Mouse (Mus musculus) kidney, embryonic 14.5 days (tissue): ENCODE data around the gene Dydc2. TPM values are rescaled to one million over a fixed set of nuclear protein-coding genes. Genes with fewer than 3 reads are reported as not detected.

Experiments
- ATAC-seq: fragments of 200-750 bp; cut with Nextera tagmentation; 2 replicates; pipeline ENCODE4 v1.8.0; 2017; ENCODE audit warnings: moderate number of reproducible peaks, mild to moderate bottlenecking, moderate TSS enrichment, moderate library complexity; ENCODE audit not compliant: low FRiP score, low TSS enrichment
- H3K27ac ChIP-seq: fragments of 300-500 bp; sonication (generic); 2 replicates; pipeline ENCODE4 v1.5.1; 2014; ENCODE audit warnings: low read depth, mild to moderate bottlenecking, low read length, moderate library complexity, mixed read lengths
- H3K27me3 ChIP-seq: fragments of 300-500 bp; sonication (generic); 2 replicates; pipeline ENCODE4 v1.6.1; 2014; ENCODE audit warnings: mild to moderate bottlenecking, low read length; ENCODE audit not compliant: control insufficient read depth, insufficient read depth
- H3K36me3 ChIP-seq: fragments of 300-500 bp; sonication (generic); 2 replicates; pipeline ENCODE4 v1.6.1; 2014; ENCODE audit warnings: low read length, mixed read lengths; ENCODE audit not compliant: control insufficient read depth, insufficient read depth
- H3K4me1 ChIP-seq: fragments of 300-500 bp; sonication (generic); 2 replicates; pipeline ENCODE4 v1.6.1; 2014; ENCODE audit warnings: low read length, mixed read lengths; ENCODE audit not compliant: control insufficient read depth, insufficient read depth
- H3K4me2 ChIP-seq: fragments of 300-500 bp; sonication (generic); replicated peaks from 2 replicates; pipeline ENCODE4 v1.6.1; 2014; ENCODE audit warnings: low read depth, mild to moderate bottlenecking, low read length
- H3K4me3 ChIP-seq: fragments of 300-500 bp; sonication (generic); 2 replicates; pipeline ENCODE4 v1.5.1; 2014; ENCODE audit warnings: mild to moderate bottlenecking, low read length
- H3K9ac ChIP-seq: fragments of 300-500 bp; sonication (generic); 2 replicates; pipeline ENCODE4 v1.6.1; 2014; ENCODE audit warnings: low read depth, mild to moderate bottlenecking, low read length, moderate library complexity
- H3K9me3 ChIP-seq: fragments of 300-500 bp; sonication (generic); 2 replicates; pipeline ENCODE4 v1.6.1; 2016; ENCODE audit warnings: low read length; ENCODE audit not compliant: control insufficient read depth
- WGBS: fragments of 180-500 bp; shearing (Covaris S2); extraction: QIAGEN DNeasy Blood & Tissue Kit; methylation state at CpG from one replicate; pipeline ENCODE4 v1.1.7; 2014; 5-methylcytosine and 5-hydroxymethylcytosine counted together
- polyA plus RNA-seq: library from polyadenylated mRNA; unstranded; fragments of >200 nt; fragmentation: Nextera tagmentation; extraction: Ambion mirVana; gene quantifications from 2 replicates; pipeline ENCODE4 v1.2.1, GENCODE M21; 2014

The Dydc2 gene
- polyA plus RNA-seq, 1 experiment from 2014 or later: not detected

DNA sequence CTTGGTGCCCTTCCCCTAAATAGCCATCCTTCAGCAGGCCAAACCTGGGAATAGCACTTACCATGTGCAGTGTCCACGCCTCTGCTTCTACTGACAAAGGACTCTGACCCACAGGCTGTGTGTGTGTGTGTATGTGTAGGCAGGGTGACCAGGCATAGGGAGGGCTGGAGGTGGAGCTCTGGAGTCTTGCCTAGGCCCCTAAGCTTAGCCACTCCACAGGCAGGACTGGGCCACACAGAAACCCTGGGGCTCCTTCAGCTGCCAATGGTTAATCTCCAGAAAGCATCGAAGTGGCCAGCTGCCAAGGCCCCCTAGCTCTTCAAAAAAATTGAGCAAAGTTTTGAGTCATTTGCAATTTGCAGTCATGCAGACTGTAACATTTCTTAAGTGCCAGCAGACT, 60.9 kb downstream of the Dydc2 start:
- Histone ChIP-seq H3K9ac (no peak overlapping the region), H3K27ac (peak overlapping the region; percentile 78), H3K9me3 (no peaks in the 10 kb centered on the region), H3K4me3 (no peak overlapping the region), H3K27me3 (no peaks in the 10 kb centered on the region), H3K4me1 (peaks cover 36% of the 10 kb centered on the region), H3K4me2 (peak overlapping the region; percentile 6; the same call in 1 of the 2 replicates), H3K36me3 (no peaks in the 10 kb centered on the region)
- peak; percentile 63 for ATAC-seq
- 42% methylated on average over 2 of the region's 2 CpGs for WGBS

DNA sequence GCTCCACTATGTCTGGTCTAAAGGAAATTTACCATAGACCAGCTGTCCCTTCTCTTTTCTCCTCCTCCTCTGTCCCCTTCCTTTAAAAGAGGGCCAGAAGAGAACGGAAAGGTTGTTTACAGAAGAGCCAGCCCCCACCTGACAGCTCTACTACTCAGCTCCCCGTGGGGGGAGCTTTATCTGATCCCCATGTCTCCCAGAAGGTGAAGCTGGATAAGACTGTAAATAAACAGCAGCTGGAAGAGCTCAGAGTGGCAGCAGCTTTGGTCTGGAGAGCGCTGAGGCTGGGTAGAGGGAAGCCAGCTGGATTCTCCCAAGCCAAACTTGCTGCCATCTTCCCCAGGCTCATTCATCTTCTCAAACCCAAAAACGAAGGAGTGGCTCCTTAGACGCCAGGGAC, 61.4 kb downstream of the Dydc2 start:
- peak; percentile 76 for ATAC-seq
- Histone ChIP-seq H3K27ac (peak overlapping the region; percentile 78), H3K36me3 (no peaks in the 10 kb centered on the region), H3K4me2 (peak overlapping the region; percentile 6; the same call in 1 of the 2 replicates), H3K9ac (no peak overlapping the region), H3K27me3 (no peaks in the 10 kb centered on the region), H3K9me3 (no peaks in the 10 kb centered on the region), H3K4me3 (no peak overlapping the region), H3K4me1 (peaks cover 36% of the 10 kb centered on the region)
- WGBS: 17% methylated on average over 5 of the region's 5 CpGs

DNA sequence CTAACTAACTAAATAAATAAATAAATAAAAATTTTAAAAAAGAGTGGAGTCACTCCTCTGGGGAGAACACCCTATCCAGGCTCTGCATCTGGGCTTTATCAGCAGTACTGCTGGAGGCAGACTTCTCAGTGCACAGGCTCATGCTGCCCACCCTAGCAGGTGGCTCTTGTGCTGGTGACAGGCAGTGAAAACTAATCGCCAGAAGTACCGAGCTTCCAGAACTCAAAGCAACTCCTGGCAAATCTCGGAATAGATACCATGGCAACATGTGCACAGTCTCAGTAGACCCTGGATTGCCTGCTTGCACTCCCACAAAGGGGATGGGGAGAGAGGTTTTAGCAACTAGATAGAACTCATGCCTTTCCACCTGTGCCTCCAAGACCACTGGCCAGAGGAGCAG, 62.1 kb downstream of the Dydc2 start:
- no peaks in the 10 kb centered on the region for H3K27me3 ChIP-seq
- no peaks in the 10 kb centered on the region for H3K36me3 ChIP-seq
- no peak overlapping the region for H3K4me3 ChIP-seq
- ATAC-seq: peak; percentile 65
- no peaks in the 10 kb centered on the region for H3K9me3 ChIP-seq
- H3K27ac ChIP-seq: peak overlapping the region; percentile 78; the same call in 1 of the 2 replicates
- no peak overlapping the region; the same call in 1 of the 2 replicates for H3K4me2 ChIP-seq
- 23% methylated on average over 3 of the region's 3 CpGs for WGBS
- H3K4me1 ChIP-seq: peaks cover 36% of the 10 kb centered on the region
- H3K9ac ChIP-seq: no peak overlapping the region

DNA sequence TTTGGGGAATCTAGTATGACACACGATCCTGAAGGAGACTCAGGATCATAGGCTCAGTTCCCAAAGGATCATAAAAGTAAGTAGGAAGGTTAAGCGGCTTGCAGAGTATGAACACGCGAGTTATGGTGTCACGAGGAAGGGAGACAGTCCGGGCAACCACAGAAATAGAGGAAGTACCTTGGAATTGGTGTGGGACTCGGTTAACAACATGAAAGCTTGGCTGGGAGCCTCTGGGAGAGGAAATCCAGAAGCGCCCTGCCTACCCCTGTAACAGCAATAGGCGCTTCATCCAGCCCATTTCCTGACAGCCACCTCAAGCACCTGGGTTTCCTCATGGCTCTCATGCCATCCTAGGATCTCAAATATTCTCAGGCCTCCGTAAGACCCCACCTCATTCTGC, 62.7 kb downstream of the Dydc2 start:
- WGBS: 74% methylated on average over 10 of the region's 10 CpGs
- ATAC-seq: no peak
- no peaks in the 10 kb centered on the region for H3K27me3 ChIP-seq
- peak overlapping the region; percentile 42; the same call in 1 of the 2 replicates for H3K27ac ChIP-seq
- H3K36me3 ChIP-seq: no peaks in the 10 kb centered on the region
- H3K9ac ChIP-seq: no peak overlapping the region
- peaks cover 36% of the 10 kb centered on the region for H3K4me1 ChIP-seq
- no peak overlapping the region; the same call in 1 of the 2 replicates for H3K4me2 ChIP-seq
- H3K4me3 ChIP-seq: no peak overlapping the region
- no peaks in the 10 kb centered on the region for H3K9me3 ChIP-seq

DNA sequence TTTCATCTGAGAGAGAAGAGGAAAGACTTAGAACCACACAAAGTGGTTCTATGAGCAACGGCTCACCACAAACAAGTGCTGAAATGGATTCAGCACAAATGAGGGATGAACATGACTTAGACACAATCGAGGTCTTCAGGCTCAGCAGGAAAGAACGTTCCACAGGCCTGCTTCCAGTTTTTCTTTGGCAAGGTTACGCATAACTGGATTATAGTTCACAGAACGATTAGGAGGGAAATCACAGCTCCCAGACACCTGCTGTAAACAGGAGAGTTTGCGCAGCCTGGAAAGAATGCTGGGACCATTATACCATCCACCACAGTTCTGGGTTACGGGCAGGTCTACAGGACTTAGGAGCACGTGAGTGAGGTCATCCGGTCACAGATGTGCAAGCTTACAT, 63.3 kb downstream of the Dydc2 start:
- no peak overlapping the region for H3K9ac ChIP-seq
- no peak overlapping the region for H3K4me3 ChIP-seq
- WGBS: 83% methylated on average over 9 of the region's 9 CpGs
- H3K27me3 ChIP-seq: no peaks in the 10 kb centered on the region
- H3K36me3 ChIP-seq: 0 out of 2 replicates have a peak, but pooled peaks cover 5% of the 10 kb centered on the region
- no peak overlapping the region; the same call in 1 of the 2 replicates for H3K27ac ChIP-seq
- H3K9me3 ChIP-seq: no peaks in the 10 kb centered on the region
- H3K4me1 ChIP-seq: peaks cover 36% of the 10 kb centered on the region
- no peak for ATAC-seq
- no peak overlapping the region for H3K4me2 ChIP-seq

DNA sequence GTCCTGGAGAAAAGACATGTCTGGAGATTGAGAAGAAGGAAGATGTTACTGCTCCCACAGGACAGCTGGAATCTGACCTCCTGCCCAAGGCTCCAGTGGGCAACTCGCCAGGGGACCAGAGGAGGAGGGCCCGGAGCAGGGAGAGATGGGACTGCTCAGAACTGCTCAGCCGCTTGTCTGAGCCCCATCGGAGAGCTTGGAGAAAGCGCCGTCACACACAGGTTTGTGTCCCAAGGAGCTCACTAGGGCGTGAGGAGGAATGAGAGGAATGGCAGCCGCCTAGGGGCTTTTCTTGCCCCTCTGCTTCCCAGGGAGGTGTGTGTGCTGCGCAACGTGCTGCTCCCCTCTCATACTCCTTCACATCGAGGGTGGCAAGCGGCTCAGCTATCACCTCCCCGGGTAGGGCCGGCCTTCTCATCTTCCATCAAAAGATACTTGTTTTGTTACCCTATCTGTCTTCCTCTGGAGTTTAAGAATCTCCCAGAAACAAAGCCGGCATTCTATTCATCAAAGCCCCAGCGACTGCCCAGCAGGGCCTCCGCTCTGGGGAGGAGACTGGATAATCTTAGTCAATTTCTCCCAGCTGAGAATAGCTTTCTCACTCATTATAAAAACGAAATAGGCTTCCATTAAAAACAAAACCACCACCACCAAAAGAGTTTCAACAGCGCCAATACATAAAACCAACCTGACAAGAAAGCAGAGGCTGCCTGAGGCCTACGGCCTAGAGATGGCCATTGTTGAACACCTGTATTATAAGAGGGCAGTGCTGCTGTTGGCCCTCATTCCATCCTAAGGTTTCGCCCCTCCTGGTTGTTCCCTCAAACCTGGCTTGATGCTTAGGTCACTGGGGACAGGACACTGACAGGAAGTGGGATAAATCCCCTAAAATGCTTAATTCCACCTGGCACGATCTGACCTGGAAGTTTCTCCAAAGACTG, 64.5 kb downstream of the Dydc2 start:
- peak overlapping the region; percentile 35 for H3K4me2 ChIP-seq
- peak overlapping the region; percentile 16; the same call in 1 of the 2 replicates for H3K4me3 ChIP-seq
- H3K27me3 ChIP-seq: no peaks in the 10 kb centered on the region
- ATAC-seq: peak; percentile 33; the same call in 1 of the 2 replicates
- H3K4me1 ChIP-seq: peaks cover 36% of the 10 kb centered on the region
- 0 out of 2 replicates have a peak, but pooled peaks cover 5% of the 10 kb centered on the region for H3K36me3 ChIP-seq
- 20% methylated on average over 22 of the region's 22 CpGs for WGBS
- H3K27ac ChIP-seq: peak overlapping the region; percentile 83
- H3K9ac ChIP-seq: peak overlapping the region; percentile 42
- H3K9me3 ChIP-seq: no peaks in the 10 kb centered on the region

DNA sequence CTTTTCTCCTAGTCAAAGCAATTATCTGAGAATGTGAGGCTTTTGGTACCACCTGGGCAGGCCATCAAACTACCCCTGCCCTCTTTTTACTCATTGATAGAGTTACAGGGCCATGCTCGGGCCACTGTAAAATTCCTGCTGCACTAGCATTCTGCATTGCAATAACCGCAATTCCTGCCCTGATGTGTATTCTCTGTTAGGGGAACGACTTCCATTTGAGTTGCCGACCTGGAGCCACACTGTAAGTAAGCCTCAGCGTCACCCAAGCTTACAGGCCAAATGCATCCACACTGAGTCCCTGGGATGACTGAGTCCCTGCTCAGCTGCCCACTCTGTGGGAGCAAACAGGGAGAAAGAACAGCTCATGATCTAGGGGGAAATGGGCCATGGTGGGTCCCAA, 67.4 kb downstream of the Dydc2 start:
- no peaks in the 10 kb centered on the region for H3K9me3 ChIP-seq
- no peak overlapping the region for H3K4me3 ChIP-seq
- peaks cover 17% of the 10 kb centered on the region for H3K4me1 ChIP-seq
- ATAC-seq: no peak
- H3K36me3 ChIP-seq: peaks cover 14% of the 10 kb centered on the region; the same call in 1 of the 2 replicates
- 84% methylated on average over 5 of the region's 5 CpGs for whole genome bisulfite sequencing
- no peaks in the 10 kb centered on the region for H3K27me3 ChIP-seq
- no peak overlapping the region for H3K9ac ChIP-seq
- no peak overlapping the region for H3K4me2 ChIP-seq
- H3K27ac ChIP-seq: no peak overlapping the region

DNA sequence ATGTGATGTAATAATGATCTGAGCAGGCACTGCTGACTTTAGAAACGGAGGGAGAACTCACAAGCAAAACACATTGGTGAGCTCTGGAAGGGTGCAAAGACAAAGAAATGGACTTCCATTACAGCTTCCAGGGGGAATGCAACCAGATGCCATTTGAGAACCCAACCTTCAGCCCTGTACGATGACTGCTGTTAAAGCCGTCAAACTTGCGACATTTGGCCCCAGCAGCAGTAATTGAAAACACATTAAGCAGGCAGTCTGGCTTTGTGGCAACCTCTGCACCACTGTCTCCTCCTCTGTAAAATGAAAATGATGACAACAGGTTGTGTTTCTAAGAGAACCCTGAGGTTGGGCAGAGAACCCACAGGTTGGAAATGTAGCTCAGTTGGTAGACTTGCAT, 68.2 kb downstream of the Dydc2 start:
- WGBS: 53% methylated on average over 4 of the region's 4 CpGs
- Histone ChIP-seq H3K9ac (no peak overlapping the region), H3K4me3 (no peak overlapping the region), H3K27ac (no peak overlapping the region), H3K36me3 (peaks cover 14% of the 10 kb centered on the region; the same call in 1 of the 2 replicates), H3K27me3 (no peaks in the 10 kb centered on the region), H3K9me3 (no peaks in the 10 kb centered on the region), H3K4me2 (no peak overlapping the region), H3K4me1 (peaks cover 13% of the 10 kb centered on the region)
- ATAC-seq: no peak
